Mouse (Mus musculus) MEL (cell line): ENCODE results near the gene Hoxa9. TPM values are rescaled to one million over a fixed set of nuclear protein-coding genes. Genes with fewer than 3 reads are reported as not detected.

Experiments
- DNase-seq: peaks from one replicate; pipeline ENCODE4 v3.0.0; 2011; ENCODE audit warnings: low read depth, low spot score
- H3K27ac ChIP-seq: 2 replicates; pipeline ENCODE4 v1.5.1; 2012; ENCODE audit warnings: low read depth, mild to moderate bottlenecking, control low read depth, low read length, moderate library complexity; ENCODE audit not compliant: control insufficient read depth
- H3K27me3 ChIP-seq, 2 experiments: fragments of 150-350 bp in 1 of 2; sonication (generic) in 1 of 2; 2 replicates each; pipeline ENCODE4 v1.6.1; 2012; ENCODE audit warnings: low read length in 2 of 2, mild to moderate bottlenecking in 2 of 2, improper control_type of control experiment in 1 of 2, moderate library complexity in 1 of 2; ENCODE audit not compliant: insufficient read depth in 2 of 2, control insufficient read depth in 1 of 2
- H3K36me3 ChIP-seq, 2 experiments: 2 replicates each; pipeline ENCODE4 v1.6.1; 2012 to 2014; ENCODE audit warnings: low read length in 2 of 2, improper control_type of control experiment in 1 of 2, inconsistent platforms in 1 of 2, mild to moderate bottlenecking in 1 of 2; ENCODE audit not compliant: insufficient read depth in 2 of 2, control insufficient read depth in 1 of 2
- H3K4me1 ChIP-seq, 2 experiments: fragments of 150-350 bp in 1 of 2; sonication (generic) in 1 of 2; 2 replicates each; pipeline ENCODE4 v1.6.1; 2012; ENCODE audit warnings: low read length in 2 of 2, improper control_type of control experiment in 1 of 2, mild to moderate bottlenecking in 1 of 2; ENCODE audit not compliant: insufficient read depth in 2 of 2, control insufficient read depth in 1 of 2
- H3K4me3 ChIP-seq, 2 experiments: fragments of 150-350 bp in 1 of 2; sonication (generic) in 1 of 2; 2 replicates each; pipeline ENCODE4 v1.5.1; 2012; ENCODE audit warnings: low read depth in 2 of 2, low read length in 2 of 2, mild to moderate bottlenecking in 2 of 2, moderate library complexity in 2 of 2, control low read depth in 1 of 2, improper control_type of control experiment in 1 of 2; ENCODE audit not compliant: control insufficient read depth in 1 of 2, insufficient read depth in 1 of 2
- H3K79me2 ChIP-seq: 2 replicates; pipeline ENCODE4 v1.6.1; 2012; ENCODE audit warnings: mild to moderate bottlenecking, low read length, moderate library complexity; ENCODE audit not compliant: control insufficient read depth, poor library complexity, insufficient read depth
- H3K9ac ChIP-seq: 2 replicates; pipeline ENCODE4 v1.6.1; 2012; ENCODE audit warnings: low read depth, mild to moderate bottlenecking, control low read depth, low read length, moderate library complexity; ENCODE audit not compliant: control insufficient read depth, poor library complexity, severe bottlenecking
- H3K9me3 ChIP-seq: fragments of 150-350 bp; sonication (generic); replicated peaks from 2 replicates; pipeline ENCODE4 v1.6.1; 2012; ENCODE audit warnings: mild to moderate bottlenecking, low read length, improper control_type of control experiment, moderate library complexity; ENCODE audit not compliant: insufficient read depth
- BHLHE40 ChIP-seq: IDR thresholded peaks from 2 replicates; pipeline ENCODE4 v1.6.1; 2012; ENCODE audit warnings: low read depth, mild to moderate bottlenecking, inconsistent platforms, low read length, improper control_type of control experiment, borderline replicate concordance
- CHD1 ChIP-seq: IDR thresholded peaks from 2 replicates; pipeline ENCODE4 v1.6.1; 2012; ENCODE audit warnings: low read depth, mild to moderate bottlenecking, inconsistent platforms, low read length, improper control_type of control experiment
- CHD2 ChIP-seq: IDR thresholded peaks from 2 replicates; pipeline ENCODE4 v1.6.1; 2011; ENCODE audit warnings: low read length, improper control_type of control experiment
- CTCF ChIP-seq, 3 experiments: IDR thresholded peaks in 2 of 3; conservative IDR thresholded peaks in 1 of 3; 2 replicates each; pipeline ENCODE4 v1.5.1; 2011 to 2012; ENCODE audit warnings: low read length in 3 of 3, low read depth in 2 of 3, mild to moderate bottlenecking in 2 of 3, improper control_type of control experiment in 1 of 3, inconsistent platforms in 1 of 3, mixed read lengths in 1 of 3, moderate library complexity in 1 of 3; ENCODE audit not compliant: control insufficient read depth in 1 of 3, insufficient read depth in 1 of 3, poor library complexity in 1 of 3, severe bottlenecking in 1 of 3
- E2F4 ChIP-seq: IDR thresholded peaks from 2 replicates; pipeline ENCODE4 v1.6.1; 2011; ENCODE audit warnings: low read depth, low read length, improper control_type of control experiment, borderline replicate concordance
- ELF1 ChIP-seq: IDR thresholded peaks from 2 replicates; pipeline ENCODE4 v1.6.1; 2014; ENCODE audit warnings: low read depth, mild to moderate bottlenecking, inconsistent platforms, low read length, improper control_type of control experiment, moderate library complexity
- ETS1 ChIP-seq: IDR thresholded peaks from 2 replicates; pipeline ENCODE4 v1.6.1; 2012; ENCODE audit warnings: low read depth, mild to moderate bottlenecking, inconsistent platforms, low read length, improper control_type of control experiment, moderate library complexity
- KAT2A ChIP-seq: conservative IDR thresholded peaks from 2 replicates; pipeline ENCODE4 v1.6.1; 2012; ENCODE audit warnings: low read depth, low read length, improper control_type of control experiment, inconsistent platforms
- MAFK ChIP-seq: IDR thresholded peaks from 2 replicates; pipeline ENCODE4 v1.6.1; 2011; ENCODE audit warnings: low read depth, mild to moderate bottlenecking, low read length, improper control_type of control experiment, borderline replicate concordance
- MAZ ChIP-seq: IDR thresholded peaks from 2 replicates; pipeline ENCODE4 v1.6.1; 2012; ENCODE audit warnings: low read depth, mild to moderate bottlenecking, inconsistent platforms, low read length, improper control_type of control experiment
- NELFE ChIP-seq: IDR thresholded peaks from 2 replicates; pipeline ENCODE4 v1.6.1; 2011; ENCODE audit warnings: low read depth, low read length, improper control_type of control experiment
- NRF1 ChIP-seq: IDR thresholded peaks from 2 replicates; pipeline ENCODE4 v1.6.1; 2014; ENCODE audit warnings: low read depth, mild to moderate bottlenecking, inconsistent platforms, low read length, improper control_type of control experiment, moderate library complexity; ENCODE audit not compliant: poor library complexity, insufficient read depth, severe bottlenecking
- POLR2A ChIP-seq, 2 experiments: IDR thresholded peaks; 2 replicates each; pipeline ENCODE4 v1.6.1; 2011 to 2012; ENCODE audit warnings: low read length in 2 of 2, mild to moderate bottlenecking in 2 of 2, control low read depth in 1 of 2, improper control_type of control experiment in 1 of 2, low read depth in 1 of 2, moderate library complexity in 1 of 2; ENCODE audit not compliant: control insufficient read depth in 1 of 2, insufficient read depth in 1 of 2, poor library complexity in 1 of 2
- RAD21 ChIP-seq: IDR thresholded peaks from 2 replicates; pipeline ENCODE4 v1.6.1; 2011; ENCODE audit warnings: mild to moderate bottlenecking, low read depth, low read length, improper control_type of control experiment
- RCOR1 ChIP-seq: IDR thresholded peaks from 2 replicates; pipeline ENCODE4 v1.6.1; 2012; ENCODE audit warnings: low read depth, mild to moderate bottlenecking, inconsistent platforms, low read length, improper control_type of control experiment
- SIN3A ChIP-seq: IDR thresholded peaks from 2 replicates; pipeline ENCODE4 v1.6.1; 2012; ENCODE audit warnings: low read length, improper control_type of control experiment, inconsistent platforms
- TAL1 ChIP-seq: IDR thresholded peaks from 2 replicates; pipeline ENCODE4 v1.6.1; 2012; ENCODE audit warnings: mild to moderate bottlenecking, inconsistent platforms, low read length, moderate library complexity, mixed read lengths
- TCF12 ChIP-seq: IDR thresholded peaks from 2 replicates; pipeline ENCODE4 v1.6.1; 2014; ENCODE audit warnings: low read depth, mild to moderate bottlenecking, inconsistent platforms, low read length, improper control_type of control experiment, moderate library complexity
- ZMIZ1 ChIP-seq: IDR thresholded peaks from 2 replicates; pipeline ENCODE4 v1.6.1; 2012; ENCODE audit warnings: low read depth, mild to moderate bottlenecking, inconsistent platforms, low read length, improper control_type of control experiment, moderate library complexity
- ZNF384 ChIP-seq: IDR thresholded peaks from 2 replicates; pipeline ENCODE4 v1.6.1; 2012; ENCODE audit warnings: low read depth, mild to moderate bottlenecking, inconsistent platforms, low read length, improper control_type of control experiment
- polyA plus RNA-seq, 2 experiments: library from polyadenylated mRNA; stranded (reverse) in 1 of 2; unstranded in 1 of 2; fragments of >175 nt in 1 of 2; fragments of >200 nt in 1 of 2; gene quantifications; 2 replicates each; pipeline versions ENCODE4 v1.2.1 to v1.2.4; 2012; ENCODE audit warnings: low replicate concordance in 2 of 2, low read depth in 1 of 2; ENCODE audit not compliant: insufficient read length in 2 of 2, insufficient read depth in 1 of 2, missing spikeins in 1 of 2
- total RNA-seq: library from RNA; depleted of rRNA; stranded (reverse); fragments of 300-350 nt; gene quantifications from 2 replicates; pipeline ENCODE4 v1.2.3, GENCODE M21; 2012

The Hoxa9 gene
- total and polyA plus RNA-seq, 3 experiments: not detected

DNA sequence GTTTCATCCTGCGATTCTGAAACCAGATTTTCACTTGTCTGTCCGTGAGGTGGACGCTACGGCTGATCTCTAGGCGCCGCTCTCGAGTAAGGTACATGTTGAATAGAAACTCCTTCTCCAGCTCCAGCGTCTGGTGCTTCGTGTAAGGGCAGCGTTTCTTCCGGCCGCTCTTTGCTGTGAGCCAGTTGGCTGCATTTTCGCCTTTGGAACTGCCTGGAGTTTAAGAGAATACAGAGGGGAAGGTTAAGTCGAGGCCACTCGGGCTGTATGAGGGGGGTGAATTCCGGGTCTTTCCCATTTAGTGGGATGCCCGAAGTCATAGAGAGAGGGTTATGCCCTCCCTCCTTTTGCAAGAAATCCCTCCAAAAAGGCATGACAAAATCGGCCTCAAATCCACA lies 1.7 kb upstream of the Hoxa9 start:
- H3K27ac ChIP-seq: no peak overlapping the region
- H3K27me3 ChIP-seq: no peaks in the 10 kb centered on the region
- no peak overlapping the region for H3K9ac ChIP-seq
- TF ChIP-seq CHD2 (no peak), TAL1 (no peak), NRF1 (no peak), ETS1 (no peak), NELFE (no peak), BHLHE40 (no peak), TCF12 (no peak), POLR2A (IDR thresholded peaks at IDR 0.05; ENCODE audit: control insufficient read depth in 1 of 2, insufficient read depth in 1 of 2, low read depth in 1 of 2, low read length in 2 of 2, poor library complexity in 1 of 2) (no peak), MAZ (no peak), KAT2A (no peak), RAD21 (no peak), ZNF384 (no peak), CHD1 (no peak), RCOR1 (no peak), E2F4 (no peak)
- H3K79me2 ChIP-seq: no peaks in the 10 kb centered on the region
- no peak overlapping the region for H3K4me3 ChIP-seq
- H3K36me3 ChIP-seq: no peaks in the 10 kb centered on the region
- no peaks in the 10 kb centered on the region for H3K4me1 ChIP-seq
- H3K9me3 ChIP-seq: no peaks in the 10 kb centered on the region
- no peak for DNase-seq

GRCm38 (mm10) chr6:52231885-52232567 lies 1.1 kb upstream of the Hoxa9 start:
- Histone ChIP-seq H3K9ac (no peak overlapping the region), H3K36me3 (no peaks in the 10 kb centered on the region), H3K9me3 (no peaks in the 10 kb centered on the region), H3K4me1 (no peaks in the 10 kb centered on the region), H3K79me2 (no peaks in the 10 kb centered on the region), H3K27me3 (no peaks in the 10 kb centered on the region), H3K4me3 (no peak overlapping the region), H3K27ac (no peak overlapping the region)
- no peak for TF ChIP-seq ZMIZ1
- TF ChIP-seq MAFK: no peak
- no peak for TF ChIP-seq SIN3A
- TF ChIP-seq CTCF (IDR thresholded peaks at IDR 0.05 in 2 of 3, conservative IDR thresholded peaks at IDR 0.05 in 1 of 3; ENCODE audit: control insufficient read depth in 1 of 3, insufficient read depth in 1 of 3, low read depth in 2 of 3, low read length in 3 of 3, poor library complexity in 1 of 3, severe bottlenecking in 1 of 3): no peak
- TF ChIP-seq ELF1: no peak
- DNase-seq: no peak
